Mouse (Mus musculus) limb, embryonic 10.5 days (tissue): ENCODE measurements around the gene Mndal. TPM values are rescaled to one million over a fixed set of nuclear protein-coding genes. Genes with fewer than 3 reads are reported as not detected.

Source experiments
- polyA plus RNA-seq: library from polyadenylated mRNA; unstranded; fragments of >200 nt; fragmentation: Nextera tagmentation; extraction: Ambion mirVana; gene quantifications from 2 replicates; pipeline ENCODE4 v1.2.1, GENCODE M21; 2016

Mndal gene
- polyA plus RNA-seq, 1 experiment from 2014 or later: 0.43 TPM

Other genes with a start within 250 kb of the Mndal start
- gene Ifi207, start 200.7 kb downstream of the Mndal start, polyA plus RNA-seq: 0.06 and 0.43 TPM in 2 replicates
- 0.31 and 0.63 TPM in 2 replicates for gene Ifi204, start 175.5 kb downstream of the Mndal start, polyA plus RNA-seq
- gene Ifi211, start 29.4 kb downstream of the Mndal start, polyA plus RNA-seq: 0.19 TPM in 1 of 2 replicates, not detected in the other
- gene Ifi203, start 181 bp upstream of the Mndal start, polyA plus RNA-seq: not detected in 2 replicates
- gene Ifi202b, start 40.3 kb upstream of the Mndal start, polyA plus RNA-seq: not detected in 2 replicates
- gene Ifi205, start 89.3 kb upstream of the Mndal start, polyA plus RNA-seq: not detected in 2 replicates
- not detected in 2 replicates for gene Olfr433, start 98.2 kb upstream of the Mndal start, polyA plus RNA-seq
- not detected in 2 replicates for gene Olfr432, start 106.7 kb upstream of the Mndal start, polyA plus RNA-seq
- gene Olfr430, start 124.1 kb upstream of the Mndal start, polyA plus RNA-seq: not detected in 2 replicates
- gene Olfr429, start 141.8 kb upstream of the Mndal start, polyA plus RNA-seq: not detected in 2 replicates
- not detected in 2 replicates for gene Olfr427, start 154.4 kb upstream of the Mndal start, polyA plus RNA-seq
- gene Olfr231, start 178.7 kb upstream of the Mndal start, polyA plus RNA-seq: not detected in 2 replicates
- not detected in 2 replicates for gene Olfr424, start 189.0 kb upstream of the Mndal start, polyA plus RNA-seq
- gene Olfr420, start 213.1 kb upstream of the Mndal start, polyA plus RNA-seq: not detected in 2 replicates
- gene Spta1, start 230.3 kb upstream of the Mndal start, polyA plus RNA-seq: 1.4 TPM in 2 replicates